Mouse (Mus musculus) brain, embryonic 14.5 days (tissue): ENCODE measurements around the gene Wfikkn2. TPM values are rescaled to one million over a fixed set of nuclear protein-coding genes. Genes with fewer than 3 reads are reported as not detected.
A peak's percentile ranks its signal among the peaks of the same experiment; 100 is the strongest.
"Not testable (repeated sequence)": the region's sequence is repeated elsewhere in the genome, so short reads cannot be mapped to it uniquely, and the experiment has no call there.

Experiments used
- DNase-seq: peaks from one replicate; pipeline ENCODE4 v3.0.0-alpha.2; 2011; ENCODE audit warnings: low read depth
- CTCF ChIP-seq: fragments of 200-500 bp; IDR thresholded peaks from 2 replicates; pipeline ENCODE4 v1.5.1; 2012; ENCODE audit warnings: inconsistent platforms, mild to moderate bottlenecking, moderate library complexity, borderline replicate concordance; ENCODE audit not compliant: insufficient read depth, insufficient read length; ENCODE audit errors: extremely low read depth
- POLR2A ChIP-seq: fragments of 200-500 bp; IDR thresholded peaks from 2 replicates; pipeline ENCODE4 v1.6.1; 2012; ENCODE audit warnings: mild to moderate bottlenecking, inconsistent platforms, borderline replicate concordance; ENCODE audit not compliant: poor library complexity, insufficient read depth, insufficient read length, severe bottlenecking; ENCODE audit errors: extremely low read depth
- polyA plus RNA-seq: library from polyadenylated mRNA; depleted of rRNA; stranded (reverse); fragments of >200 nt; gene quantifications from 2 replicates; pipeline ENCODE4 v1.2.3, GENCODE M21; 2012

Gene Wfikkn2
- polyA plus RNA-seq, 1 experiment, result 9.4 TPM

DNA sequence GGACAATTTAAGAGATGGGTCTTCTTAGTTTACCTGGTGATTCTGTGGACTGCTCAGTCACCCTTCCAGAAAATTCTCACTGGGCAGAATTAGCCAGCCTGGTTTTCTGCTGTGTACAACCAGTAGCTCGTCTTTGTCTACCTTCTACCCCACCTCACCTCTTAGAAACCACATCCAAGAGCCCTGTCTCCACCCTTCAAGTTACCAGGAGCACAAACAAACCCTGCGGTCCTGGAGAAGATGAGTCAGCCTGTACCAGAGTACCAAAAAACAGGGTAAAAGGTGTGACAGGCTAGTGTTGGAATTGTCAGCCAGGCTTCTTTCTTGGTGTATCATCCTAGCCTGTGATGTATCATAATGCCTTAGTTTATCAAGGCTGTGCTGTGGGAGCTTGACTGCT lies 29.9 kb upstream of the Wfikkn2 start:
- no peak for TF ChIP-seq CTCF
- DNase-seq, result no peak

DNA sequence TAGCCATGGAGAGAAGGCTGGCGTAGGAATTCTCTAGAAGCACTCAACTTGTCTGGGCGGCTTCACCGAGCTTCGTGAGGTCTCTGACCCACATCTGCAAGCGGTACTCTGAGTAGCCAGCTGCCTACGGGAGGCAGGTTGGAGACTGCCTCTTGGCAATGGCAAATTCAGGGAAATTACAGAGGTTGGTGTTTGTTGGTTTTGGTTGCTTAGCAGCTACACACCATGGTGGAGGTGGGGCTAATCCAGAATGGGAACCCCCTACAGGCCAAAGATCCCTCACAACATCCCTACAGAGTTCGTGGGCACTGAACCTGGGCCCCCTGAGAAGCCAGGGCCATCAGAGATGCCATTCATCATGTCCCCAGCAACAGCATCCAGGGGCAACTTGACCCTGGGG lies 29.4 kb upstream of the Wfikkn2 start:
- DNase-seq, result no peak
- no peak for TF ChIP-seq CTCF
- TF ChIP-seq POLR2A, result no peak

DNA sequence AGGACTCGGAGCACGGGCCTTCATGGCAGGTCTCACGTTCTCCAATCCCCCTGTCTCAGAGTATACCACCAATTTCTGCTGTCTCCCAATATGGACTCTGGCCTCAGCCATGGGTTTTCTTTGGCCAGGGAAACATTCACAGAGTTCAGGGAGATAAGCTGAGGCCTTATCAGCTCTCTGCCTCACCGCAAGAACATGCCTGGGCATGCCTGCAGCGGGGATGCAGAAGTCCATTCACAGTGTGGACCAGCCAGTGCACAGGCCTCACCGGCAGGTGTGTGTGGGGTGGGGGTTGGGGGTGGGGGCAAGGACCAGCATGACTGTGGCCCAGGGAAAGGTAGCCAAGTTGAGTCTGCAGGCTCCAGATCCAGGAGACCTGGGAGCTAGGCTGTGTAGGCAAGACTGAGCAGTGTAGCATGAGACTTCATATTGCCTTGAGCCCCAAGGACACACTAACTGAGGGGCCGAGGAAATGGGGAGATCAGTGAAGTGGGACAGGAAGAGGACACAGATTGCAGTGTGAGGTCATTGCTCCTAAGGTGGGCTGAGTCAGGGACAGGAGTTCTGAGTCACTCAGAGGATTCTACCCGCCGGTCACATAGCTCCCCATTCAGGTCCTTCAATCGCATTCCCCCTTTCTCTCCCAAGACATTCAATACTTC lies 28.5 kb upstream of the Wfikkn2 start:
- TF ChIP-seq POLR2A (no peak), CTCF (no peak)
- no peak for DNase-seq

DNA sequence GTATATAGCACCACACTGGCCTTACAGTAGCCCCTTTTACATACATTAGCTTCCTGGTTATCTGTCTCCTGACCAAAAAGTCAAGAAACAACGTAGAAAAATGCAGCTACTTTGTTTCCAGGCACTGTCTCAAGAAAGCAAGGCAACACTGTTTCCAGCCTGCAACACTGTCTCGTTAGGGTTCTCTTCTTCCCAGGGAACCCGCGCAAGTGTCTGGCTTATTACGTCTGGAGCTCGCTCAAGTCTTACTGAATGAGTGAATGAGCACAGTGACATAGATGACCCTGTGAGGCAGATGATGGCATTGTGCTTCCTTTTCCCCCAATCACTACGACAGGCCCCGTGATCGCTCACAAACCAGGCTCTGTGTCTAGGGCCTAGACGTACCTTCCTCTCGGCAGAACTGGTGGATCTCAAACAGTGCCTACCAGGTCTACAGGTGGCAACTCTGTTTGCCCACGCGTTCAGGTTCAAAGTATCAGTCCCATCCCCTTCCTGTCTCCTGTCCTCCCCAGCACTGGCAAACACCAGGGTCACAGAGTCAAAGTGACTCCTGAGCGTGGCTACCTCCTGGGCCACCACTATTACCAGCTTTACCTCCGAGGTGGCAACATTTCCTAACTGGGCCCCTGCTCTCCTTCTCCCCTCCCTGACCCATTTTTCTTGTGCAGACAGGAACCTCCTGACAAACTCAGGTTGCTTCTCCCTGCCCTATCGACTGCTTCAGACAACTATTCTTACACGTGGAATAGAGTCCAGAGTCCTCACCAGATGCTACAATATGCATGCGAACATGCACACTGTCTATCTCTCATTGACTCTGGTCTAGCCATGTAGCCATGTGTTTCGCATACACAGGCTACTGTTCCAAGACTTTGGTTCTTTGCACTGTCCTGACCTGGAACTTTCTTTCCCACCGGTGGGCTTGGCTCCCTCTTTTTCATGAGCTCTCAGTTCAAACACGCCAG lies 27.4 kb upstream of the Wfikkn2 start:
- DNase-seq, result no peak
- TF ChIP-seq CTCF, result no peak
- TF ChIP-seq POLR2A, result no peak

DNA sequence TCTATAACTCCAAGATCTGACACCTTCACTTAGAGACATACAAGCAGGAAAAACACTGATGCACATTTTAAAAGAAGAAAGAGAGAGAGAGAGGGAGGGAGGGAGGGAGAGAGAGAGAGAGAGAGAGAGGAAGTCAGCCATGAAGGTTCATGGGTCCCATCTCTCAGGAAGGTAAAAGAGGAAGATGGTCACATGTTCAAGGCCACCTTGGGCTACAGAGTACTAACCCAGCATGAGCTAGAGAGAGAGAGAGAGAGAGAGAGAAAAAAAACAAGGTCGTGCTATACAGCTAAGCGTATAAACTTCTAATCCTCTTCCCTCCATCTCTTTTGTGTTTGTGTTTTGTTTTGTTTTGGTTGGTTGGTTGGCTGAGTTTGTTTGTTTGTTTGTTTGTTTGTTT lies 25.2 kb upstream of the Wfikkn2 start:
- no peak for TF ChIP-seq POLR2A
- no peak for TF ChIP-seq CTCF
- no peak for DNase-seq

DNA sequence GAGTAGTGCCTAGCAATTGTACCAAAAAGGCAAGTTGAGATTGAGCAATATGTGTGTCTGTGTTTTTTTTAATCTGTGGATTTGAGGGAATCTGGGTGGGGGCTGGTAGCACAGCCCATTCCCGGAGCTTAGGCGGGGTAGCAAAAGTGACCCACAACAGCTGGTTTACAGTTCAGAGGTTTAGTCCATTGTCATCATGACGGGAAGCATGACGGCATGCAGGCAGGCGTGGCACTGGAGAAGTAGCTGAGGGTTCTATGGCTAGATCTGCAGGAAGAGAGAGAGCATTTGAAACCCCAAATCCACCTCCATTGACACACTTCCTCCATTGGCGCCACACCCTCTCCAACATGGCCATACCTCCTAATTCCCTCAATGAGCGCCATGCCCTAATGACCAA lies 24.1 kb upstream of the Wfikkn2 start:
- TF ChIP-seq CTCF (no peak), POLR2A (no peak)
- DNase-seq, result no peak

DNA sequence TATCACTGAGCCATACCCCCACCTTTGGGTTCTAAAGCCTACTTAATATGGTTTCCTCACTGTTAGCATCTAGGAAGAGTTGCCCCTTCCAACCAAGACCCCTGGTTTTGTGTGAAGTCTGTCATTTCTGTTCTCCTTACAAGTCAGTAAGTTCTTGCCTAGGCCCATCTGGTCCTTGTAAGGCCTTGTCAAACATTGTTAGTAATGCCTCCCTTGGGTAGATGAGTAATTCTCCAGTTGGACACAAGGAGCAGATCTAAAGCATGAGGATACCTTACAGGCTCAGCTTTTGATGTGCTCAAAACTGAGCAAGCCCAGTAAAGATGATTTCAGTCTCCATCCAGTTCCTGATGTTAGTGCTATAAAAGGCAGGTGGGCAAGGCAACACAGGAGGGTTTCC lies 23.0 kb upstream of the Wfikkn2 start:
- no peak for TF ChIP-seq POLR2A
- TF ChIP-seq CTCF, result no peak
- no peak for DNase-seq

DNA sequence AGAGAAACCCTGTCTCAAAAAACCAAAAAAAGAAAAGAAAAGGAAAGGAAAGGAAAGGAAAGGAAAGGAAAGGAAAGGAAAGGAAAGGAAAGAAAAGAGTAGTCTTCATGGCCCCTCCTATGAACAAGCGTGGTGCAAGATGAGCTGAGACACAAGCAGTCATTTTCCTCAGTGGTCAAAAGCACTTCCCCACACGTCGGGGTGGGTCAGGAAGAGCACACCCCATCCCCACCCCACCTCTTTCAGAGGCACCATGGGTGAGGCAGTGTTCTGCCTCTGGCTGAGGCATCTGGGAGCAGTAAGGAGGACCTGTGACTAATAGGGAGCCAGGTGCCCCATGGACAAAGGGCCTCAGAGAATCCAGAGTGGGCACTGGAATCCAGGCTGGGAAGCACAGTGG lies 20.4 kb upstream of the Wfikkn2 start:
- DNase-seq, result not testable (repeated sequence)

DNA sequence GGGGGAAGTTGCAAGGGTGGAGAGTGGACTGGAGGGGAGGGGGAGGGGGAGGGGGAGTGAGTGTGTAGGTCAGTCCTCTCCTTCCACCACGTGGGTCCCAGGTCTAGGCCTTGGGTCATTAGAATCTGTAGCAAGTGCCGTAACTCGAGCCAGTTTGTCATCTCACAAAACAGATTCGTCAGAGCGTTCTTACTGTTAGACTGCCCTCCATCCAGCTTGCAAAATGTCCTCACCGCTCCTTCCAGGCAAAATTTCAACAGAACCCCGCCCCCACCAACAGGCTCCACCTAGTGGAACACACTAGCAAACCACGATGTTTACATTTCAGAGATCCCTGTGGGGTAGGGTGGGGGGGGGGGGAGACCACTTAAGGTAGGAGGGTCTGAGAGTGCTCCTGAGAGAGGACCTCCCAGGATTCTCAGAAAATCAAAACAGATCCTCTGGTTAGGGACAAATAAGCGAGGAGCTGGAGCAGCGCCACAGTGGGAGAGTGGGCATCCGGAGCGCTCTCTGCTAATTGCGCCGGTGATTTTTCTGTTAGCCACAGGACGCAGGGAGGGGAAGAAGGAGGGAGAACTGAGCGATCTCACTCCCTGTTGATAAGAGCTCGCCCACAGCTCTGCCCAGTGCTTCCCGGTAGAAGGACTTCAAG lies 19.5 kb upstream of the Wfikkn2 start:
- peak; percentile 80 for DNase-seq
- no peak for TF ChIP-seq POLR2A
- TF ChIP-seq CTCF, result peak; percentile 59; the same call in 1 of the 2 replicates

DNA sequence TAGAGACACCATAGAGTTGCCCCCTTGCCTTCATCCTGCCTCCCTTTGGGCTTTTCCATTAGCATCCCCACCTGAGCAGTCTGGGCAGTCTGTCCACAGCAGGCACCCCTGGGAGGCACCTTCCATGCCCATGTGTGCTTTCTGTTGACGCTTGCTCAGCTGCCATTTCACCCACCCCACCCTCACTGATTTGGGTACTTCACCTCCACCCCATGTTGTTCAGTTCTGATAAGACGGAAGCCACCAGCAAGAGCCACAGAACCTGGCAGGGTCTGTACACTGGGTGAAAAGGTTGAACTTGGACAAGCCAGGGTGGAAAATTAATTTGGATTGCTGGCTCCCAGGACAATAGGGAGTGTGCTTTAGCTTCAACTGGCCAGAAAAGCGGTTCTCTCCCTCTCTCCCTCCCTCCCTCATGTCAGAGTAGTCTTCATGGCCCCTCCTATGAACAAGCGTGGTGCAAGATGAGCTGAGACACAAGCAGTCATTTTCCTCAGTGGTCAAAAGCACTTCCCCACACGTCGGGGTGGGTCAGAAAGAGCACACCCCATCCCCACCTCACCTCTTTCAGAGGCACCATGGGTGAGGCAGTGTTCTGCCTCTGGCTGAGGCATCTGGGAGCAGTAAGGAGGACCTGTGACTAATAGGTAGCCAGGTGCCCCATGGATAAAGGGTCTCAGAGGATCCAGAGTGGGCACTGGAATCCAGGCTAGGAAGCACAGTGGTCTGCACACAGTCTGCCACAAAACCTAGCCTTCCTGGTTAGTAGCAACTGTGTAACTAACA lies 16.0 kb upstream of the Wfikkn2 start:
- no peak for DNase-seq
- TF ChIP-seq CTCF (no peak), POLR2A (no peak)

DNA sequence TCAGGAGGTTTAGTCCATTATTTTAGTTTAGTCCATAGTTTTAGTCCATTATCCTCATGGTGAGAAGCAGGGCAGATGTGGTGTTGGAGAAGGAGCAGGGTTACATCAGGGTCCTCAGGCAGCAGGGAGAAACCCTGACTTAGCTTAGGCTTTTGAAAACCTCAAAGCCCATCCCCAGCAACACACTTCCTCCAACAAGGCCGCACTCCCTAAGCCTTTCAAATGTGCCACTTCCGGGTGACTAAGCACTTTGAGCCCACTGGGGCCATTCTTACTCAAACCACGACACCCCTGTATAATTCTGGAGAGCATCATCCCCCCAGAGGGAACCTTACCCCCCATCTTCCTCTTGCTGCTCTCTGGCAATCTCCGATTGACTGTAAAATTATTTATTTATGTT lies 14.0 kb upstream of the Wfikkn2 start:
- DNase-seq, result no peak
- TF ChIP-seq POLR2A, result no peak
- TF ChIP-seq CTCF, result no peak

DNA sequence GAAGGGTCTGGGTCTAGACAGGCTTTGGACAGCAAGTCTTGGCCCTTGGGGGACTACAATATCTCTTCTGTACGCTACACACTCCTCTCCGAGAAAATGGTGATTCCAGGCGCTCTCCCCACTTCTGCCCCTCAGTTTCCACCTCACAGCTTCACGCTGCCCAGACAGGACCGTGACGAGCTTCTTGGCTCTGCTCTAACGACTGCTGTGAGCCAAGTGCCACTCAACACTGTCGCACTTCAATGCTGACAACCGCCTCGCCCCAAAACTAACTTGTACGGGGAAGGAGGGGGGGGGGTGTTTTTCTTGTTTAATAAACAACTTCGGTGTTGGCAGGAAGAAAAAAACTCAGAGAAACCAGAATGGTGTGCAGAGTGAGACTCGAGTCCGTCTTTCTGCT lies 12.2 kb upstream of the Wfikkn2 start:
- peak; percentile 81 for DNase-seq
- TF ChIP-seq CTCF (no peak), POLR2A (no peak)
